Mouse (Mus musculus) limb, embryonic 12.5 days (tissue): ENCODE results near the gene Spin1. TPM values are rescaled to one million over a fixed set of nuclear protein-coding genes. Genes with fewer than 3 reads are reported as not detected.

ENCODE experiments used
- polyA plus RNA-seq: library from polyadenylated mRNA; unstranded; fragments of >200 nt; fragmentation: Nextera tagmentation; extraction: Ambion mirVana; gene quantifications from 2 replicates; pipeline ENCODE4 v1.2.1, GENCODE M21; 2016

Gene Spin1
- polyA plus RNA-seq, 1 experiment from 2014 or later, result 142 TPM

Other genes starting within 250 kb of the Spin1 start
- 9.4 and 9.5 TPM in 2 replicates for gene Nxnl2, start 70.1 kb downstream of the Spin1 start, polyA plus RNA-seq